In the genomic region with DNA sequence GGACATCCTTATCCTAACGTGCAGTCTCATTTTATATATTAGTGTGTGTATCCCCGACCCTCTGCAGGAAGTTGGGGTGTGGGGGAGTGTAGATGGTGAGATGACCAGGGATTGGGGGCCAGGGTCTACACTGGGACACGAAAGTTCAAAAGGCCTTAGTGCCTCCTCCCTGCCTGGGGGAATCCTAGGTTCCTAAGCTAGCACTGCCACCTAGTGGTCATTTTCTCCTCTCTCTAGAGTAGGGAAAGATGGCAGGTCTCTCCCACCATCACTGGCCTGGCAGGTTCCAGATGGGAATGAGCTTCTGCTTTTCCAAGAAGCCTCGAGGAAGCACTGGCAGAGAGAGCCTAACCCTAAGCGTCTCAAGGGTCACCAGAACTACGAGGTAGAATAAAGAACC, we compare ENCODE assay signal across 8 mouse cellular contexts. TPM values are rescaled to one million over a fixed set of nuclear protein-coding genes. Genes with fewer than 3 reads are reported as not detected.
DNase-seq lines count a peak whose midpoint lies in the region; ATAC-seq and TF ChIP-seq lines count a peak whose summit lies in the region.
"Had no signal": no experiment of that assay in that cellular context is flagged by ENCODE, and none has a peak within 500 bp of the region (broad histone marks: within the 10 kb centered on the region; RNA-seq: fewer than 3 reads in every experiment).

No protein-coding gene starts in this region.

- no peaks in the 10 kb centered on the region for H3K4me1 ChIP-seq in ES-E14 (ENCODE audit: control insufficient read depth in 2 of 2, insufficient read depth in 2 of 2, low read length in 2 of 2, poor library complexity in 1 of 2)
- no peaks in the 10 kb centered on the region for H3K4me1 ChIP-seq in lung, embryonic 15.5 days
- H3K4me1 ChIP-seq: liver, embryonic 15.5 days had no signal

- DNase-seq in ES-E14 (ENCODE audit: low read depth, low spot score), result peak; percentile 62
- peak; percentile 25 for DNase-seq in adrenal gland, adult 2 months
- DNase-seq in embryo, embryonic 11.5 days (ENCODE audit: low read depth, low spot score), result peak; percentile 43
- DNase-seq in heart, postnatal 14 days, result peak; percentile 15 to 70
- peak; percentile 62 to 78 for DNase-seq in layer of hippocampus, adult 2 months (ENCODE audit: low spot score in 2 of 2)
- DNase-seq in right cerebral cortex, adult 2 months (ENCODE audit: low spot score in 2 of 2), result peak; percentile 54 to 75

- no peaks in the 10 kb centered on the region for H3K9me3 ChIP-seq in ES-E14 (ENCODE audit: control insufficient read depth, insufficient read depth, low read depth, low read length)
- no peaks in the 10 kb centered on the region for H3K9me3 ChIP-seq in lung, embryonic 15.5 days
- H3K9me3 ChIP-seq: liver, embryonic 15.5 days had no signal

- H3K4me3 ChIP-seq in ES-E14 (ENCODE audit: insufficient read depth in 1 of 2, low read depth in 1 of 2, low read length in 2 of 2, poor library complexity in 1 of 2, severe bottlenecking in 1 of 2), result no peak overlapping the region
- no peak overlapping the region for H3K4me3 ChIP-seq in layer of hippocampus, adult 2 months
- H3K4me3 ChIP-seq in lung, embryonic 15.5 days, result no peak overlapping the region
- H3K4me3 ChIP-seq: liver, embryonic 15.5 days had no signal

- H3K4me2 ChIP-seq in lung, embryonic 15.5 days, result no peak overlapping the region
- H3K4me2 ChIP-seq: liver, embryonic 15.5 days had no signal

- no peaks in the 10 kb centered on the region for H3K27me3 ChIP-seq in lung, embryonic 15.5 days
- H3K27me3 ChIP-seq: liver, embryonic 15.5 days had no signal

- ATAC-seq in lung, embryonic 15.5 days (ENCODE audit: borderline replicate concordance, extremely low read depth, low FRiP score, low TSS enrichment), result peak; percentile 46; the same call in 1 of the 2 replicates

- peak; percentile 85 for TF ChIP-seq CTCF in layer of hippocampus, adult 2 months (conservative IDR thresholded peaks at IDR 0.05)

- no peak overlapping the region for H3K27ac ChIP-seq in ES-E14 (ENCODE audit: insufficient read depth, low read depth, low read length, poor library complexity, severe bottlenecking)
- no peak overlapping the region for H3K27ac ChIP-seq in layer of hippocampus, adult 2 months
- no peak overlapping the region for H3K27ac ChIP-seq in lung, embryonic 15.5 days
- H3K27ac ChIP-seq: liver, embryonic 15.5 days had no signal

- H3K36me3 ChIP-seq in ES-E14 (ENCODE audit: control insufficient read depth, insufficient read depth, low read length, poor library complexity, severe bottlenecking), result no peaks in the 10 kb centered on the region
- H3K36me3 ChIP-seq in lung, embryonic 15.5 days, result no peaks in the 10 kb centered on the region
- H3K36me3 ChIP-seq: liver, embryonic 15.5 days had no signal

- in situ Hi-C loops in ES-E14 (cut with MboI; ENCODE audit: low sequenced_read_pairs in 2 of 2, unreplicated experiment in 2 of 2), result no loop called here

- intact Hi-C loops in heart, postnatal 14 days (cut with DNase I), result loop anchor here (10.0 kb wide), 1 partner anchor 1581 kb away; the partner anchor contains the start of gene Large1

- no peak overlapping the region for H3K9ac ChIP-seq in ES-E14 (ENCODE audit: insufficient read depth, low read depth, low read length, poor library complexity, severe bottlenecking)
- no peak overlapping the region for H3K9ac ChIP-seq in lung, embryonic 15.5 days
- H3K9ac ChIP-seq: liver, embryonic 15.5 days had no signal

- 13% methylated on average over 6 of the region's 6 CpGs for WGBS in lung, embryonic 15.5 days

TF ChIP-seq in ES-E14, 5 proteins besides CTCF, POLR2A, EP300 and RAD21:
- no peak for TF ChIP-seq CHD2 (IDR thresholded peaks at IDR 0.05; ENCODE audit: low read depth, low read length)
- peak; percentile 65; the same call in 1 of the 2 replicates for TF ChIP-seq ZC3H11A (IDR thresholded peaks at IDR 0.05; ENCODE audit: borderline replicate concordance, low read depth, low read length)
- TF ChIP-seq MAFK (IDR thresholded peaks at IDR 0.05; ENCODE audit: insufficient read depth, low read depth, low read length), result no peak
- no peak for TF ChIP-seq ZNF384 (IDR thresholded peaks at IDR 0.05; ENCODE audit: low read depth, low read length)
- no peak for TF ChIP-seq HCFC1 (IDR thresholded peaks at IDR 0.05; ENCODE audit: borderline replicate concordance, insufficient read depth, low read length)

RNA-seq across cellular contexts. Expression of gene Hmgxb4, which starts 57.8 kb away (rescaled TPM):
- total RNA-seq in ES-E14 (2012; rRNA removed), result 66.5 and 75.4 TPM in 2 replicates
- total RNA-seq in adrenal gland, adult 2 months (2021), result 10 to 100 TPM; 21.3 to 21.7 TPM
- polyA plus RNA-seq in adrenal gland, adult 2 months (2012; rRNA removed), result 7.9 and 8.8 TPM in 2 replicates
- total RNA-seq in heart, postnatal 14 days (2021), result 10 to 100 TPM; 15.2 to 16.0 TPM
- total RNA-seq in layer of hippocampus, adult 2 months (2021), result 10 to 100 TPM; 20.6 to 22.0 TPM
- 31.5 and 39.0 TPM in 2 replicates for polyA plus RNA-seq in lung, embryonic 15.5 days (2015; fragmentation: Nextera tagmentation; extraction: Ambion mirVana)
